27 mouse cellular contexts compared by ENCODE assay signal in the genomic region with DNA sequence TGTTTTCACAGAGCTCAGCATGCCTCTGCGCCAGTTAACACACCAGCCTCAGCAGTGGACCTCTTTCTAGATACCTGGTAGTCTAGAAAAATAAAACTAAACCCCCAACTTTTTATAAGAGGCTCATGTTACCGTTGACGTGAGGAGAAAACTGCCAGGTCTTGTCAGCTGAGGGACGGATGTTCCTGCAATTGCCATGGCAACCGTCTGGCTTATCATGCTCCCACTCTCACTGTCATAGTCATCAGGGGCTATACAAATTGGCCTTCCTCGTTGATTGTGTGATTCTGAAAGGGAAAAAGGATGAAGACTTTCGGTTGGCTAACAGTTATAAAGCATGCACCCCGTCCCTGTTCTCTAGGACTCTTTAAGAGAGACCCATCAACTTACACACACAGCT. TPM values are rescaled to one million over a fixed set of nuclear protein-coding genes. Genes with fewer than 3 reads are reported as not detected.
A peak's percentile ranks its signal among the peaks of the same experiment; 100 is the strongest.
DNase-seq lines count a peak whose midpoint lies in the region; ATAC-seq lines count a peak whose summit lies in the region.
"Had no signal": no experiment of that assay in that cellular context is flagged by ENCODE, and none has a peak within 500 bp of the region (broad histone marks: within the 10 kb centered on the region; RNA-seq: fewer than 3 reads in every experiment).

No protein-coding gene starts in this region.

- ATAC-seq in midbrain, embryonic 11.5 days (ENCODE audit: low FRiP score) = 0 out of 2 replicates have a peak, but pooled peaks have one; percentile 11
- ATAC-seq in midbrain, embryonic 16.5 days = no peak
- no peak for ATAC-seq in CD4-positive, CD25-positive, alpha-beta regulatory T cell, adult 4 months
- ATAC-seq: forebrain, embryonic 13.5 days; hindbrain, embryonic 16.5 days had no signal

- H3K27me3 ChIP-seq in midbrain, embryonic 11.5 days (ENCODE audit: control insufficient read depth, insufficient read depth, low read length) = no peaks in the 10 kb centered on the region
- no peaks in the 10 kb centered on the region for H3K27me3 ChIP-seq in midbrain, embryonic 16.5 days (ENCODE audit: control insufficient read depth, insufficient read depth, low read depth, low read length)
- H3K27me3 ChIP-seq: CH12.LX; embryonic facial prominence, embryonic 15.5 days; forebrain, embryonic 13.5 days; heart, embryonic 13.5 days; limb, embryonic 15.5 days; liver, embryonic 13.5 days had no signal

- no peak overlapping the region for H3K9ac ChIP-seq in midbrain, embryonic 11.5 days (ENCODE audit: low read length)
- H3K9ac ChIP-seq in midbrain, embryonic 16.5 days (ENCODE audit: low read depth, low read length) = no peak overlapping the region
- H3K9ac ChIP-seq: embryonic facial prominence, embryonic 15.5 days; forebrain, embryonic 13.5 days; heart, embryonic 13.5 days; limb, embryonic 15.5 days; liver, embryonic 13.5 days had no signal

- no peak overlapping the region for H3K4me3 ChIP-seq in midbrain, embryonic 11.5 days (ENCODE audit: low read depth, low read length)
- no peak overlapping the region for H3K4me3 ChIP-seq in midbrain, embryonic 16.5 days (ENCODE audit: low read depth, low read length)
- H3K4me3 ChIP-seq: embryonic facial prominence, embryonic 10.5 days; embryonic facial prominence, embryonic 15.5 days; forebrain, embryonic 13.5 days; heart, embryonic 13.5 days; hindbrain, embryonic 10.5 days; limb, embryonic 10.5 days; limb, embryonic 15.5 days; liver, embryonic 13.5 days had no signal

- no peak overlapping the region for H3K27ac ChIP-seq in midbrain, embryonic 11.5 days (ENCODE audit: low read depth, low read length)
- H3K27ac ChIP-seq in midbrain, embryonic 16.5 days (ENCODE audit: low read length) = no peak overlapping the region
- H3K27ac ChIP-seq: embryonic facial prominence, embryonic 10.5 days; embryonic facial prominence, embryonic 15.5 days; forebrain, embryonic 13.5 days; heart, embryonic 13.5 days; hindbrain, embryonic 10.5 days; limb, embryonic 10.5 days; limb, embryonic 15.5 days; liver, embryonic 13.5 days; macrophage had no signal

- H3K9me3 ChIP-seq in midbrain, embryonic 11.5 days (ENCODE audit: control insufficient read depth, low read length) = no peaks in the 10 kb centered on the region
- H3K9me3 ChIP-seq in midbrain, embryonic 16.5 days (replicated peaks; ENCODE audit: control insufficient read depth, low read length, poor library complexity, severe bottlenecking) = no peaks in the 10 kb centered on the region
- H3K9me3 ChIP-seq: embryonic facial prominence, embryonic 10.5 days; embryonic facial prominence, embryonic 15.5 days; forebrain, embryonic 13.5 days; heart, embryonic 13.5 days; hindbrain, embryonic 10.5 days; limb, embryonic 10.5 days; limb, embryonic 15.5 days; liver, embryonic 13.5 days had no signal

- no peaks in the 10 kb centered on the region for H3K4me1 ChIP-seq in midbrain, embryonic 11.5 days (ENCODE audit: control insufficient read depth, insufficient read depth, low read length)
- H3K4me1 ChIP-seq in midbrain, embryonic 16.5 days (ENCODE audit: control insufficient read depth, insufficient read depth, low read length) = no peaks in the 10 kb centered on the region
- H3K4me1 ChIP-seq: embryonic facial prominence, embryonic 15.5 days; forebrain, embryonic 13.5 days; heart, embryonic 13.5 days; hindbrain, embryonic 10.5 days; limb, embryonic 15.5 days; liver, embryonic 13.5 days had no signal

- H3K4me2 ChIP-seq in midbrain, embryonic 11.5 days = no peak overlapping the region
- H3K4me2 ChIP-seq in midbrain, embryonic 16.5 days (ENCODE audit: low read length) = no peak overlapping the region
- H3K4me2 ChIP-seq: embryonic facial prominence, embryonic 15.5 days; forebrain, embryonic 13.5 days; heart, embryonic 13.5 days; limb, embryonic 15.5 days; liver, embryonic 13.5 days had no signal

- WGBS in midbrain, embryonic 11.5 days = 65% methylated on average over 8 of the region's 8 CpGs
- WGBS in midbrain, embryonic 16.5 days = 45% methylated on average over 8 of the region's 8 CpGs

- no peak for DNase-seq in midbrain, embryonic 11.5 days (ENCODE audit: low spot score, missing footprints)
- peak; percentile 61 for DNase-seq in brain, adult 2 months (ENCODE audit: low read depth, low spot score)
- DNase-seq in layer of hippocampus, adult 11-12 months (ENCODE audit: low spot score) = peak; percentile 30
- DNase-seq in layer of hippocampus, adult 9-11 months = peak; percentile 69
- DNase-seq in MN1 (ENCODE audit: low spot score) = no peak
- DNase-seq: adrenal gland, postnatal 10 days; cerebellum, adult 11-12 months; cerebellum, adult 9-11 months; gastrocnemius, postnatal 10 days; heart, postnatal 10 days; kidney, adult 18-20 months; kidney, postnatal 36 days; liver, embryonic 13.5 days; lung, adult 18-20 months; lung, postnatal 10 days had no signal

- H3K36me3 ChIP-seq in midbrain, embryonic 11.5 days (ENCODE audit: control insufficient read depth, insufficient read depth, low read length) = peaks cover 9% of the 10 kb centered on the region
- H3K36me3 ChIP-seq in midbrain, embryonic 16.5 days (ENCODE audit: control insufficient read depth, insufficient read depth, low read length) = peaks cover 16% of the 10 kb centered on the region

RNA-seq across cellular contexts. Expression of a gene that starts 52.1 kb away (rescaled TPM):
- 135 and 139 TPM in 2 replicates for polyA plus RNA-seq in midbrain, embryonic 11.5 days (2014; fragmentation: Nextera tagmentation; extraction: Ambion mirVana)
- polyA plus RNA-seq in midbrain, embryonic 16.5 days (2015; fragmentation: Nextera tagmentation; extraction: Ambion mirVana) = 21.6 and 24.6 TPM in 2 replicates
- polyA plus RNA-seq in CD4-positive, CD25-positive, alpha-beta regulatory T cell, adult 4 months (2017; shearing (Covaris generic)) = 10 to 100 TPM; 14.4 to 17.0 TPM

RNA-seq across cellular contexts. Expression of a gene that starts 55.0 kb away (rescaled TPM):
- polyA plus RNA-seq in midbrain, embryonic 11.5 days (2014; fragmentation: Nextera tagmentation; extraction: Ambion mirVana) = 0.58 and 0.78 TPM in 2 replicates
- polyA plus RNA-seq in midbrain, embryonic 16.5 days (2015; fragmentation: Nextera tagmentation; extraction: Ambion mirVana) = 1.2 and 1.6 TPM in 2 replicates
- polyA plus RNA-seq in CD4-positive, CD25-positive, alpha-beta regulatory T cell, adult 4 months (2017; shearing (Covaris generic)) = not detected

Comparison
In these comparisons a context has a peak if more than half of its experiments do, and no peak if none do; other contexts are left out.
1. DNase-seq: peak in brain, adult 2 months (single experiment), layer of hippocampus, adult 11-12 months (single experiment) and layer of hippocampus, adult 9-11 months (single experiment); none in midbrain, embryonic 11.5 days (single experiment) and MN1 (single experiment).